Mouse (Mus musculus): ENCODE measurements at regions not wholly inside any gene's neighbourhood (a gene's known extent, or its start where the extent isn't known, plus 50 kb on each side); places are given as distances from the start of the nearest gene placed in this dataset.

DNA sequence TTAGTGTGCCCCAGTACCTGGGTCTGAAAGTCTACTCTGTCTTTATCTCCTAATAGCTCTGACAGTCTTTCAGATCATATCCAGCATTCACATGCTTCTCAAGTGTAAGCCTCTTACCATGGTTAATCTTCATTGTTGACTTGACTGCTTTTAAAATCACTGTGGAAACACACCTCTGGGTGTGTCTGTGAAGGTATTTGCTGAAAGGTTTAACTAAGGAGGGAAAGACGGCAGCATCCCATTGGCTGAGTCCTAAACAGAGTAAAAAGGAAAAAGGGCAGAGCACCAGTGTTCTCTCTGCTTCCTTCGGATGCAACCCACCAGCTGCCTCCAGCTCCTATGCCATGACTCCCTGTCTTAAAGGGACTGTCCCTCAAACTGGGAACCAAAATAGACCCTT lies 68.6 kb downstream of the Lmo4 start:
- TF ChIP-seq CTCF (IDR thresholded peaks at IDR 0.05): no peak
- TF ChIP-seq EP300 (IDR thresholded peaks at IDR 0.05): no peak

All from lung, postnatal 0 days (tissue).